Mouse (Mus musculus) embryonic stem cell, embryonic (primary cell): ENCODE results near the gene Tnfaip8l2.

Source experiments
- CTCF ChIA-PET, 4 experiments: fragments of 300-600 bp in 2 of 4; fragments of 350-600 bp in 2 of 4; sonication (Branson Sonifier 250); formaldehyde crosslinking; loops; one replicate each; lab custom pipeline; 2022; ENCODE audit warnings: inconsistent platforms in 2 of 4; lab: Charles Lee
- POLR2A ChIA-PET, 4 experiments: fragments of 300-600 bp in 2 of 4; fragments of 350-600 bp in 2 of 4; sonication (Branson Sonifier 250); formaldehyde crosslinking; loops; one replicate each; lab custom pipeline; 2022; ENCODE audit warnings: antibody characterized with exemption in 4 of 4, inconsistent platforms in 1 of 4; lab: Charles Lee

Tnfaip8l2 gene

DNA sequence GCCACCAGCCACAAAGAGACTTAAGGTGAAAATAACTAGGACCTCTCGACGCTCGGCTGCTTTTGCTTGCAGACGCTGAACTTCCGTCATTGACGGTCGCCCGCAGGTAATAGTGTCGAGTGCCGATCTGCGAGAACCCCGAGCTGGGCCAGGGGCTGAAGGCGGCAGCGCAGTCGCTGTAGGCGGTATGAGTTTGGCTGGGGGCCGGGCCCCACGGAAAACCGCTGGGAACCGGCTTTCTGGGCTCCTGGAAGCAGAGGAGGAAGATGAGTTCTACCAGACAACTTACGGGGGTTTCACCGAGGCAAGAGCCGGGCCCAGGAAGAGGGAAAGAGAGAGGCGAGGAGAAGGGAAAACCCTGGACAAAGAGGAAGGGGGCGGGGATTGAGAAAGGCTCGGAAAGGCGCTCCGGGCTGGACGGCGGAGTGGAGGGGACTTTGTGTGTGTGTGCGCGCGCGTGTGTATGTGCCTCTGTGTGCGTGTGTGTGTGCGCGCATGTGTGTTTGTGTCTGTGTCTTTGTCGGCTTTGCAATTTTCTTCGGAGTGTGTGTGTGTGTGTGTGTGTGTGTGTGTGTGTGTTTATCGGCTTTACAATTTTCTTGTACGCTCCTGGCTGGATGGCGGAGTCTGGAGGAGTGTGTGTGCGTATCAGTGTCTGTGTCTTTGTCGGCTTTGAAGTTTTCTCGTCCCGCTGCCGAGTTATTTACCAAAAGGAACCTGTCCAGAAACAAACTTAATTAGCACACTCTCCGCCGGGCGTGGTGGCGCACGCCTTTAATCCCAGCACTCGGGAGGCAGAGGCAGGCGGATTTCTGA, 31.0 kb downstream of the Tnfaip8l2 start, which contains the start of gene Vps72:
Gene Vps72 (plus strand): TSS at position 112 of the 816 bp plus-strand sequence.
- ChIA-PET CTCF (interaction anchor here in 3 of 4 experiments (0.5 to 1.2 kb wide), 8 partner anchors 21 to 323 kb away, joined by 3 to 7 read pairs (median 4); partner anchors contain the start of gene Arnt (in 1 of the 3)), POLR2A (interaction anchor here (0.5 to 3.7 kb wide), 48 partner anchors 8 to 323 kb away, joined by 3 to 16 read pairs (median 4); partner anchors contain the start of genes Gabpb2 (in 2 of the 4), Tmod4 (in 2 of the 4), Zfp687 (in 2 of the 4) and Arnt (in 1 of the 4))

DNA sequence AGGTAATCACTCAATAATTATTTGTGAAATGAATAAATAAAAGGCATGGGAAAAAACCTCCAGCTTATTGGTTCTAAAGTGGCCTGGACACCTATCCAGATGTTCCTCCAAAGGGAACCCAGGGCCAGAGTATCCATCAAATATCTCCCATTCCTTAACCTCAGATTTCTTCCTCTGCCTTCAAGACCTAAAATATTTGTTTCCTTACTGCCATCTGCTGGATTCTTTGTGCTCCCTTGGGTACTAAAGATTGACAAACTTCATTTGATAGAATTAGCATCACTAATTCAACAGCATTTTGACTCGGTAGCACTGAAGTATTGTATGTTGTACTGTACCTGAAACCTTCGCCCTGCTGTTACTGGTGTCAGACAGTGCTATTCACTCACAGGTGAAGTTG, 34.3 kb downstream of the Tnfaip8l2 start:
- CTCF ChIA-PET = interaction anchor here in 3 of 4 experiments (0.6 to 0.8 kb wide), 3 partner anchors 12 to 47 kb away, joined by 3 to 11 read pairs (median 4); no protein-coding TSS in a partner anchor
- POLR2A ChIA-PET = interaction anchor here in 2 of 4 experiments (1.5 to 4.1 kb wide), 5 partner anchors 11 to 123 kb away, joined by 3 to 31 read pairs (median 24); partner anchors contain the start of gene Zfp687 (in 1 of the 2)

DNA sequence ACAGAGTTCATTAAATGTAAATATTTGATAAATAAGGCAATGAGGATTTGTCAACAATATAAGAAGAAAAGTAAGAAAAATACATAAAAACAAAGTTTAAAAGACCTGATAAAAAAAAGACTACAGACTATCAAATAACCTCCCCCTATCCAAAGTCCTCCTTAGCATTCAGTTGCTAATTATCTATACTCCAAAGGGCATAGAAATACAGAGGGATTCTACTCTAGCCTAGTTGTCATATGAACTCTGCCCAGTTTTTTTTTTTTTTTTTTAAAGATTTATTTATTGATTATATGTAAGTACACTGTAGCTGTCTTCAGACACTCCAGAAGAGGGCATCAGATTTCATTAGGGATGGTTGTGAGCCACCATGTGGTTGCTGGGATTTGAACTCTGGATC, 34.9 kb downstream of the Tnfaip8l2 start:
- ChIA-PET POLR2A (interaction anchor here in 3 of 4 experiments (0.7 to 4.1 kb wide), 38 partner anchors 8 to 526 kb away, joined by 3 to 31 read pairs (median 4); partner anchors contain the start of genes Gabpb2 (in 2 of the 3), Zfp687 (in 2 of the 3), Mllt11 (in 1 of the 3) and Prune1 (in 1 of the 3)), CTCF (interaction anchor here in 3 of 4 experiments (0.6 to 2.0 kb wide), 4 partner anchors 8 to 48 kb away, joined by 3 to 11 read pairs (median 4); no protein-coding TSS in a partner anchor)

DNA sequence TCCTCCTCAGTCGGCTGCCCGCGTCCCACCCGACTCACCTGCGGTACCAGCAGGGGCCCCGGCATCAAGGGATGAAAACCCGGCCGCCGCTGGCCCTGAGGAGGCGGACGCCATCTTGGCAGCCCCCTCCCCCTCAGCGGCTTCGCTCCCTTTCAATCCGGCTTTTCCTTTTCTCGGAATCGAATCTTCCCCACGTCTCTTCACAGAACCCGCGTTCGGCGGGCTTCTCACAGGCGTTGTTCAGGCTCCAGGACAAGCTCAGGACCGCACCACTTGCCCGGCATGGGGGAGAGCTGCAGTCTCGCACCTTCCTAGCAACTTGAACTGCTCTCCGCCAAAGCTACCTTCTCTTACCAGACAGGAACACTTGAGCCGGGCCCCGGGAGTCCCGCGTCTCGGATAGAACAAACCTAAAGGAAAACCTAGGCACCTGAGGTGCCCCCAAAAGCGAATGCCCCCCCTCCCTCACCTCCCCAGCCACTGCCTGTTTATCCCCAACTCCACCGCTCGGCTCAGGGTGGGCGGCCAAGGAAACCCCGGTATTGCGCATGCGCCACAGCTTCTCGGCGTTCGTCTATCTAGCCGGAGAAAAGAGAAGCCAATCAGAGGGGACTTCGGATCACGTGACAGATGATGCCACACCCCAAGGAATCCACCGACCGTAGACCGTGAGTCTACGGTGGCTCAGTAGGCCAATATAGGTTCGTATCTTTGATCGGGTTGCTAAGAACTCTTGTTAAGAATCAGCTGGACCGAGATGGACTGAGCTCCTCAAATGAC, 35.6 kb downstream of the Tnfaip8l2 start, which contains the start of gene Pip5k1a:
Gene Pip5k1a (minus strand): TSS at position 593 of the 780 bp plus-strand sequence.
- ChIA-PET CTCF (interaction anchor here in 3 of 4 experiments (0.5 to 2.0 kb wide), 4 partner anchors 9 to 173 kb away, joined by 3 to 9 read pairs (median 4); no protein-coding TSS in a partner anchor), POLR2A (interaction anchor here (0.5 to 4.1 kb wide), 56 partner anchors 9 to 1113 kb away, joined by 3 to 31 read pairs (median 4); partner anchors contain the start of genes Gabpb2 (in 2 of the 4), Zfp687 (in 2 of the 4), Bola1 (in 1 of the 4) and Hist2h2ab (in 1 of the 4))

DNA sequence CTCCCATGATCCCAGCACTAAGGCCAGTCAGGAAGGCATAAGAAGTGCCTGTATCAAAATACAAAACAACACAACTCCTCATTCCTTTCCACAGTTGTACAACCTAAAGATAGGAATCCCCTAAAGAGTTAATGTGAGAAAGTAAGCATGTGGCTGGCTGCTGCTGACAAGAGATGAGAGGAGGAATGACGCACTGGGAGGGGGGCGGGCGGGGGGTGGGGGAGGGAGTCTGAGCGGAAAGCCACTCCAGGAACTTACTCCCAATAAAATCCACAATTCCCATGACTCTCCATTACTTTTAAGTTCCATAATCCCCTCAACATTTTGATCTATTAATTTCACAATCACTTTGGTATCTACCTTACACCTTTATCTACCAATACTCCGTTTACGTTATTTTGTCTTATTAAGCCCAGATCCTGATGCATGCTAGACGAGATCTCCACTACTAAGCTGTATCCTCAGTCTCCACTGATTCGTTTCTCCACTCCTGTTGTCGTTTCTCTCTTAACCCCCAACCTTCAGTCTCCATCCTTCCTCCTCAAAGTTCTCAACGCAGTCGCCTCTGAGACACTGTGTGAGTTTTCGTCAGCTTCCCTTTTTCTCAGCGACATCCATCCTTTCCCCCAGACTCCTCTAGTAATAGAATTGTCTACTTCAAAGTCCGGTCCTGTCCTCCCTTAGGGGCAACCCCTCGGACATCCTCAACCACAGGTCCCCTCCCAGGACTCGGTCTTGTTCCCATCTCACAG, 36.4 kb downstream of the Tnfaip8l2 start:
- CTCF ChIA-PET = interaction anchor here in 2 of 4 experiments (0.8 to 2.0 kb wide), 2 partner anchors 10 to 52 kb away, joined by 4 read pairs; no protein-coding TSS in a partner anchor
- POLR2A ChIA-PET = interaction anchor here (0.7 to 4.1 kb wide), 39 partner anchors 9 to 172 kb away, joined by 3 to 31 read pairs (median 4); partner anchors contain the start of genes Zfp687 (in 2 of the 4), Mllt11 (in 1 of the 4) and Psmd4 (in 1 of the 4)

DNA sequence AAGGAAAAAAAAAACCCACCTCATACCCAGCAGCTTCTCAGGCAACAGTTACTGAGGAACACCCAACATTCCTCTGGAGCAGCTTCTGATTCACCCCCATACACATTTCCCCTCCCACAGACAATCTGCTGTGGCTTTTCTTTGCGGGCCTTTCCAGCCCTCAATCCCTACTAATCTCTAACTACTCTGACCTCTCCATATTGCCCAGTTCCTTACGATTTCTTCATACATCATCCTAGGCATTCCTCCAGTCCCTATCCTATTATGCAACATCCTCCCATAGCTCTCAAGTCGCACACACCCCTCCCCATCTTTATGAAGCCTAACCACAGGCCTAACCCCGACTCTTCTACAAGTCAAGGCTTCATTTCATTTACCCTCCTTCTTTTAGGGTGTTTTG, 37.0 kb downstream of the Tnfaip8l2 start:
- CTCF ChIA-PET = no interaction called here
- POLR2A ChIA-PET = interaction anchor here in 2 of 4 experiments (1.0 to 4.1 kb wide), 8 partner anchors 8 to 89 kb away, joined by 3 to 31 read pairs (median 15); partner anchors contain the start of gene Zfp687 (in 1 of the 2)

DNA sequence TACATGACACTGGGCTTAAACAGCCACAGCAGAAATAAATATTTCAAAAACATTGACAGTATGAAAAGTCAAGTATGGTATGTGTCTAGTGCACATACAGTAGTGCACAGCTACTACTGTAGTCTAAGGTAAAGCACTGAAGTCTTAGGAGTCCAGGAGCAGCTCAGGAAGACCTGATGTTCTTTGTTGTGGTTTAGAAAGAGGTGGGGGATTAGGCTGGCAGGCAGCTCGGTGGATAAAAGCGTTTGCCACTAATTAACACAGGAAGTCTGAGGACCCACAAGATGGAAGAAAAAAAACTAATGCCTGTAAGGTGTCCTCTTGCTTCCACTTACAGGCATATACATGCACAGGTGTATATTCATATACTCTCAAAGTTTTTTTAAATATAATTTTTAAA, 41.3 kb downstream of the Tnfaip8l2 start:
- ChIA-PET CTCF (no interaction called here), POLR2A (interaction anchor here in 2 of 4 experiments (0.5 to 2.7 kb wide), 14 partner anchors 9 to 574 kb away, joined by 3 to 9 read pairs (median 4); partner anchors contain the start of genes Vps72 (in 2 of the 2) and Sema6c (in 1 of the 2))
